Mouse (Mus musculus): ENCODE data around the gene Tefm. TPM values are rescaled to one million over a fixed set of nuclear protein-coding genes. Genes with fewer than 3 reads are reported as not detected.

Gene Tefm
- polyA plus RNA-seq, 1 experiment, result 0.44 TPM

- peaks cover 37% of the 10 kb centered on the region for H3K27me3 ChIP-seq (replicated peaks)
- H3K9me3 ChIP-seq, result peaks cover 2% of the 10 kb centered on the region
- TF ChIP-seq FLI1 (IDR thresholded peaks at IDR 0.05; ENCODE audit: low read length), result no peak
- no peak for TF ChIP-seq GATA1 (IDR thresholded peaks at IDR 0.05; ENCODE audit: borderline replicate concordance, low read length)
- peaks cover 5% of the 10 kb centered on the region for H3K36me3 ChIP-seq (replicated peaks; ENCODE audit: low read length)
- H3K4me3 ChIP-seq (replicated peaks), result no peak overlapping the region
- H3K4me1 ChIP-seq, result peaks cover 36% of the 10 kb centered on the region
Measured at GRCm38 (mm10) chr11:80161041-80161440, 19.1 kb upstream of the Tefm start.

DNA sequence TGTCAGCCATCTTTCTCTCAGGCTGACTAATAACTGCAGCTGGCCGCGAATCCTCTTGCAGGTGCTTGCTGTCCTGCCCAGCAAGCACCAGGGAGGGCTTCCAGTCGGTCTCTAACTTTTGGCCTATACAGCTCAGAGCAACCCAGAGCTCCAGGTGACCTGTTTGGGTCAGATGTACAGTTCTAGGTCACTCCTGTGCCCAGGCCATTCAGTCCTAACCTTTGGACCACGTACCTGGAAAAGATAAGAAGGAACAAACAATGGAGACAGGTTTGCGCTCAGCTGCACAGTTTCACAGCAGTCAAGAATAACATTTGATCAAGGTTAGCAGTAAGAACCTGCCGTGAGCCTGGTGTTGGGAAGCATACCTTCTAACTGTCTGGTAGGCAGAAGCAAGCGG, 17.0 kb upstream of the Tefm start:
- H3K9me3 ChIP-seq, result no peaks in the 10 kb centered on the region
- no peaks in the 10 kb centered on the region for H3K36me3 ChIP-seq (replicated peaks; ENCODE audit: low read length)
- H3K27me3 ChIP-seq (replicated peaks), result peaks cover 52% of the 10 kb centered on the region
- H3K4me1 ChIP-seq, result peaks cover 35% of the 10 kb centered on the region
- H3K4me3 ChIP-seq (replicated peaks), result no peak overlapping the region
- TF ChIP-seq GATA1 (IDR thresholded peaks at IDR 0.05; ENCODE audit: borderline replicate concordance, low read length), result no peak
- TF ChIP-seq FLI1 (IDR thresholded peaks at IDR 0.05; ENCODE audit: low read length), result no peak

DNA sequence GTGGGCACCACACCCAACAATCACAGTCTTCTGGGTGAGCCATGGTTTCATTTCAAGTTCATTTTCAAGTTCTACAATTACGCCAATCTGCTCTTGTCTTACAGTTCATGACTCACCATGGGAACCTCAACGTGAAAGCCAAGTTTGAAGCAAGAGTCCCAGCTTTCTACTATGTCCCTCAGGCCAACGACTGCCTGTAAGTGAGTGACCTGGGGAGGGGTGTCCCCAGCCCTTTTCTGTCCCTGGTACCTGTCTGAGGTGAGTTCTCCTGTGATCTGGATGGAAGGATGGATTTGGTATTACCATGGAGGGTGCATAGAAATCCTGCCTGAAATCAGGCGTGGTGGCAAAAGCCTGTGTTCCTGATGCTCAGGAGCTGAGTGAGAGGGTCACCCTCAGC, 14.9 kb upstream of the Tefm start:
- TF ChIP-seq FLI1 (IDR thresholded peaks at IDR 0.05; ENCODE audit: low read length) (no peak), GATA1 (IDR thresholded peaks at IDR 0.05; ENCODE audit: borderline replicate concordance, low read length) (no peak)
- Histone ChIP-seq H3K36me3 (replicated peaks; ENCODE audit: low read length) (no peaks in the 10 kb centered on the region), H3K4me1 (peaks cover 31% of the 10 kb centered on the region), H3K9me3 (no peaks in the 10 kb centered on the region), H3K4me3 (replicated peaks) (no peak overlapping the region), H3K27me3 (replicated peaks) (peaks cover 56% of the 10 kb centered on the region)

GRCm38 (mm10) chr11:80155961-80156360, 14.0 kb upstream of the Tefm start:
- TF ChIP-seq FLI1 (IDR thresholded peaks at IDR 0.05; ENCODE audit: low read length), result no peak
- TF ChIP-seq GATA1 (IDR thresholded peaks at IDR 0.05; ENCODE audit: borderline replicate concordance, low read length), result no peak
- Histone ChIP-seq H3K36me3 (replicated peaks; ENCODE audit: low read length) (no peaks in the 10 kb centered on the region), H3K27me3 (replicated peaks) (peaks cover 56% of the 10 kb centered on the region), H3K9me3 (no peaks in the 10 kb centered on the region), H3K4me1 (peaks cover 38% of the 10 kb centered on the region), H3K4me3 (replicated peaks) (peak overlapping the region; percentile 29)

DNA sequence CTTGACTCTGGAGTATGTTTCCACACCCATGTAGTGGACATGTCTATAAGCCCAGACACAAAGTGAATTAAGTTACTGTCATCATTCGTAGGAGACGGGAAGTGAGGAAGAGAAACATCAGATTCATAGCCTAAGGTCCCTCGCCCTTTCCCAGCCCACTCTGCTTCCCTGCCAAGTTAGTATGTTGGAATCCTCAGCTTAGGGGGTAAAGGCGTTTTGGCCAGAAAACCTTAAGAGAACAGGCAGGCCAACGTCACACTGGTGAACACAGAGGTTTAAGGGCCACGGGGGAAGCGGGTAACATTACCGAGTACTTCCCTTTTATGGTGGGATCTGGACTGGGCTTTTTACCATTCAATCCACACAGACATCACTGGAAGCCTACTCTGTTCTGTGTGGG, 13.6 kb upstream of the Tefm start:
- peaks cover 39% of the 10 kb centered on the region for H3K4me1 ChIP-seq
- TF ChIP-seq FLI1 (IDR thresholded peaks at IDR 0.05; ENCODE audit: low read length) (no peak), GATA1 (IDR thresholded peaks at IDR 0.05; ENCODE audit: borderline replicate concordance, low read length) (no peak)
- H3K36me3 ChIP-seq (replicated peaks; ENCODE audit: low read length), result no peaks in the 10 kb centered on the region
- peak overlapping the region; percentile 75 for H3K4me3 ChIP-seq (replicated peaks)
- H3K9me3 ChIP-seq, result no peaks in the 10 kb centered on the region
- peaks cover 56% of the 10 kb centered on the region for H3K27me3 ChIP-seq (replicated peaks)

DNA sequence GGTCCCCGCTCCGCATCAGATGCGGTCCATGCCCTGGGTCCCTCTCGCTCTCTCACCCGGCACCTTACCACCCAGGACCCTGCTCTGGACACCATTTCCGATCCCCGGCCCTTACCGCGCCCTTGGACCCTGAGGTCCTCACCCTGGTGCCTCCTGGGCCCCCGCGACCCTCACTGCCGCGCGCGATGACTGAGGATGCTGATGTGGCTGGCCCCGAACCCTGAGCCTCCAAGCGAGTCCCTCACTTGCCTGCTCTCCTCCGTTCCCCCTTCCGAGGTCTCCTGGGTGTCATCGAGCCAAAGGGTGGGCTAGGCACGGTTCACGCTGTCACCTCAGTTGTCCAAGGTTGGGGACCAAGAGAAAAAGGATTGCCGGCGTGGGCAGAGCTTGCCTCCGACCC, 12.5 kb upstream of the Tefm start:
- Histone ChIP-seq H3K4me1 (peaks cover 45% of the 10 kb centered on the region), H3K9me3 (no peaks in the 10 kb centered on the region), H3K4me3 (replicated peaks) (peak overlapping the region; percentile 97), H3K27me3 (replicated peaks) (peaks cover 53% of the 10 kb centered on the region), H3K36me3 (replicated peaks; ENCODE audit: low read length) (no peaks in the 10 kb centered on the region)
- TF ChIP-seq FLI1 (IDR thresholded peaks at IDR 0.05; ENCODE audit: low read length) (no peak), GATA1 (IDR thresholded peaks at IDR 0.05; ENCODE audit: borderline replicate concordance, low read length) (no peak)

GRCm38 (mm10) chr11:80153857-80154495, 12.0 kb upstream of the Tefm start, which contains the start of gene Adap2:
Gene Adap2 (plus strand): TSS chr11:80154105.
- Histone ChIP-seq H3K36me3 (replicated peaks; ENCODE audit: low read length) (no peaks in the 10 kb centered on the region), H3K9me3 (no peaks in the 10 kb centered on the region), H3K27me3 (replicated peaks) (peaks cover 48% of the 10 kb centered on the region), H3K4me3 (replicated peaks) (peak within 1 kb of the TSS; percentile 97), H3K4me1 (peaks cover 48% of the 10 kb centered on the region)
- TF ChIP-seq FLI1 (IDR thresholded peaks at IDR 0.05; ENCODE audit: low read length) (no peak), GATA1 (IDR thresholded peaks at IDR 0.05; ENCODE audit: borderline replicate concordance, low read length) (no peak)

GRCm38 (mm10) chr11:80152376-80152775, 10.4 kb upstream of the Tefm start:
- no peaks in the 10 kb centered on the region for H3K9me3 ChIP-seq
- H3K36me3 ChIP-seq (replicated peaks; ENCODE audit: low read length), result no peaks in the 10 kb centered on the region
- peaks cover 55% of the 10 kb centered on the region for H3K4me1 ChIP-seq
- TF ChIP-seq FLI1 (IDR thresholded peaks at IDR 0.05; ENCODE audit: low read length), result no peak
- no peak for TF ChIP-seq GATA1 (IDR thresholded peaks at IDR 0.05; ENCODE audit: borderline replicate concordance, low read length)
- no peak overlapping the region for H3K4me3 ChIP-seq (replicated peaks)
- H3K27me3 ChIP-seq (replicated peaks), result peaks cover 33% of the 10 kb centered on the region

DNA sequence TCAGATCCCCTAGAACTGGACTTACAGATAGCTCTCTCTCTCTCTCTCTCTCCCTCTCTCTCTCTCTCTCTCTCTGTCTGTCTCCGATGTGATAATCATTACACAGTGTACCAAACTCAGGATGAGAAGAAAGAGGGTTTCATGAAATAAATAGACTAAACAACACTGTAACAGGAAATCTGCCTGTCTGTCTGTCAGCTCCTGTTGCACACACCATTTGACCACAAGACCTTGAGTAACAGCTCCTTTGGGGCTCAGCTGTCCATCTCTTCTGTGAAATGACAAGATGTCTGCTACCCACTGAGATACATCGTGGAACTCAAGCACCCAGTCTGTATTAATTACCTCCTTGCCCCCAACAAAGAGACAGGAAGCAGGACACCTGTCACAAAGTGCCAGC, 9.6 kb upstream of the Tefm start:
- TF ChIP-seq FLI1 (IDR thresholded peaks at IDR 0.05; ENCODE audit: low read length) (no peak), GATA1 (IDR thresholded peaks at IDR 0.05; ENCODE audit: borderline replicate concordance, low read length) (no peak)
- Histone ChIP-seq H3K4me3 (replicated peaks) (no peak overlapping the region), H3K9me3 (no peaks in the 10 kb centered on the region), H3K36me3 (replicated peaks; ENCODE audit: low read length) (no peaks in the 10 kb centered on the region), H3K27me3 (replicated peaks) (peaks cover 28% of the 10 kb centered on the region), H3K4me1 (peaks cover 58% of the 10 kb centered on the region)

GRCm38 (mm10) chr11:80150566-80150965, 8.6 kb upstream of the Tefm start:
- Histone ChIP-seq H3K36me3 (replicated peaks; ENCODE audit: low read length) (no peaks in the 10 kb centered on the region), H3K4me3 (replicated peaks) (no peak overlapping the region), H3K9me3 (no peaks in the 10 kb centered on the region), H3K4me1 (peaks cover 66% of the 10 kb centered on the region), H3K27me3 (replicated peaks) (peaks cover 19% of the 10 kb centered on the region)
- TF ChIP-seq GATA1 (IDR thresholded peaks at IDR 0.05; ENCODE audit: borderline replicate concordance, low read length), result no peak
- no peak for TF ChIP-seq FLI1 (IDR thresholded peaks at IDR 0.05; ENCODE audit: low read length)
